Mouse (Mus musculus): ENCODE measurements around the gene Olfr965.

DNA sequence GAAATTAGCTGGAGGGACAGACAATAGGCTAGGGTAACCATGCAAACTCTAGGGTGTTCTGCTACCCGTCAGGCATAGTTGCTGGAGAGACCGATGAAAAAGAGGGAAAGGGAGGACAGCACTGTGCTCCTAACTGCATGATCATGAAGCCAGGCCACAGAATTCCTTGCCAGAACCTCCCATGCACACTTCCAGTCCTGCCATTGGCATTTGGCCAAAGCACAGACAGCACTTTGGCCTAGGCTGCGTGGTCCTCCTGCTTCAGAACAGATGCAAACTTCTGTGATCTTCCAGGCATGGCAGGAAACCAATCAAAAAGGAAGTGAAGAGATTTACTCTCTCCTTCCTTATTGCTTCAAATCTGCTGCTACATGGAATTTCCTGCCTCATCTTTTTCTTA, 2.2 kb upstream of the Olfr965 start:
- TF ChIP-seq POLR2A (IDR thresholded peaks at IDR 0.05; ENCODE audit: control insufficient read depth, low read depth, low read length): no peak
- no peak for TF ChIP-seq CTCF (IDR thresholded peaks at IDR 0.05; ENCODE audit: control insufficient read depth, insufficient read depth, insufficient replicate concordance, low read depth, low read length)

Data from testis, adult 2 months (tissue).